Mouse (Mus musculus) hindbrain, embryonic 16.5 days (tissue): Measurements from ENCODE around the gene Mr1. TPM values are rescaled to one million over a fixed set of nuclear protein-coding genes. Genes with fewer than 3 reads are reported as not detected.
"Not testable (repeated sequence)": the region's sequence is repeated elsewhere in the genome, so short reads cannot be mapped to it uniquely, and the experiment has no call there.

Source experiments
- ATAC-seq: fragments of 200-750 bp; cut with Nextera tagmentation; 2 replicates; pipeline ENCODE4 v1.8.0; 2017; ENCODE audit warnings: moderate TSS enrichment, moderate library complexity
- H3K27ac ChIP-seq: fragments of 300-500 bp; sonication (generic); 2 replicates; pipeline ENCODE4 v1.5.1; 2014; ENCODE audit warnings: low read depth, mild to moderate bottlenecking, control low read depth, low read length, moderate library complexity
- H3K27me3 ChIP-seq: fragments of 300-500 bp; sonication (generic); replicated peaks from 2 replicates; pipeline ENCODE4 v1.6.1; 2014; ENCODE audit warnings: low read length; ENCODE audit not compliant: control insufficient read depth, insufficient read depth
- H3K36me3 ChIP-seq: fragments of 300-500 bp; sonication (generic); 2 replicates; pipeline ENCODE4 v1.6.1; 2014; ENCODE audit warnings: mild to moderate bottlenecking, low read length, moderate library complexity, mixed read lengths; ENCODE audit not compliant: control insufficient read depth, insufficient read depth
- H3K4me1 ChIP-seq: fragments of 300-500 bp; sonication (generic); 2 replicates; pipeline ENCODE4 v1.6.1; 2014; ENCODE audit warnings: low read depth, low read length; ENCODE audit not compliant: control insufficient read depth, insufficient read depth
- H3K4me2 ChIP-seq: fragments of 300-500 bp; sonication (generic); 2 replicates; pipeline ENCODE4 v1.6.1; 2014; ENCODE audit warnings: mild to moderate bottlenecking, low read length, control low read depth, moderate library complexity
- H3K4me3 ChIP-seq: fragments of 300-500 bp; sonication (generic); 2 replicates; pipeline ENCODE4 v1.5.1; 2014; ENCODE audit warnings: mild to moderate bottlenecking, low read length, control low read depth, moderate library complexity
- H3K9ac ChIP-seq: fragments of 300-500 bp; sonication (generic); 2 replicates; pipeline ENCODE4 v1.6.1; 2014; ENCODE audit warnings: low read depth, mild to moderate bottlenecking, control low read depth, low read length, moderate library complexity
- H3K9me3 ChIP-seq: fragments of 300-500 bp; sonication (generic); 2 replicates; pipeline ENCODE4 v1.6.1; 2014; ENCODE audit warnings: mild to moderate bottlenecking, low read length, moderate library complexity; ENCODE audit not compliant: control insufficient read depth
- WGBS: fragments of 180-500 bp; shearing (Covaris S2); extraction: QIAGEN DNeasy Blood & Tissue Kit; methylation state at CpG from one replicate; pipeline ENCODE4 v1.1.7; 2014; 5-methylcytosine and 5-hydroxymethylcytosine counted together
- polyA plus RNA-seq: library from polyadenylated mRNA; unstranded; fragments of >200 nt; fragmentation: Nextera tagmentation; extraction: Ambion mirVana; gene quantifications from 2 replicates; pipeline ENCODE4 v1.2.1, GENCODE M21; 2015

Mr1 gene
- 2.1 and 2.5 TPM in 2 replicates for polyA plus RNA-seq

GRCm38 (mm10) chr1:155146572-155146980 lies at the start of gene Mr1:
TSS of gene Mr1 (minus strand) at chr1:155146814.
- Histone ChIP-seq H3K4me1 (no peaks in the 10 kb centered on the region), H3K4me3 (peak within 1 kb of the TSS; percentile 21; the same call in 1 of the 2 replicates), H3K9ac (no peak within 1 kb of the TSS), H3K4me2 (peak within 1 kb of the TSS; percentile 25), H3K9me3 (no peaks in the 10 kb centered on the region), H3K36me3 (no peaks in the 10 kb centered on the region), H3K27me3 (no peaks in the 10 kb centered on the region), H3K27ac (no peak within 1 kb of the TSS)
- WGBS: 49% methylated on average over 8 of the region's 8 CpGs
- ATAC-seq: peak; percentile 85

GRCm38 (mm10) chr1:155192805-155193368 lies 46.3 kb upstream of the Mr1 start:
- 53% methylated on average over 15 of the region's 15 CpGs for WGBS

GRCm38 (mm10) chr1:155191671-155192070 lies 45.1 kb upstream of the Mr1 start:
- peak overlapping the region; percentile 65 for H3K27ac ChIP-seq
- peaks cover 4% of the 10 kb centered on the region; the same call in 1 of the 2 replicates for H3K4me1 ChIP-seq
- H3K9me3 ChIP-seq: no peaks in the 10 kb centered on the region
- H3K36me3 ChIP-seq: peaks cover 16% of the 10 kb centered on the region
- no peak overlapping the region for H3K9ac ChIP-seq
- no peak overlapping the region for H3K4me2 ChIP-seq
- ATAC-seq: no peak
- WGBS: 56% methylated on average over 2 of the region's 2 CpGs
- no peaks in the 10 kb centered on the region for H3K27me3 ChIP-seq
- no peak overlapping the region for H3K4me3 ChIP-seq

More at GRCm38 (mm10) chr1:155192805-155193368, 46.3 kb upstream of the Mr1 start:
- no peaks in the 10 kb centered on the region for H3K9me3 ChIP-seq
- no peak overlapping the region for H3K9ac ChIP-seq
- peak overlapping the region; percentile 41 for H3K27ac ChIP-seq
- H3K27me3 ChIP-seq: no peaks in the 10 kb centered on the region
- H3K36me3 ChIP-seq: peaks cover 18% of the 10 kb centered on the region
- H3K4me2 ChIP-seq: no peak overlapping the region
- no peak overlapping the region for H3K4me3 ChIP-seq
- H3K4me1 ChIP-seq: peaks cover 4% of the 10 kb centered on the region; the same call in 1 of the 2 replicates
- peak; percentile 70 for ATAC-seq

GRCm38 (mm10) chr1:155191219-155191618 lies 44.6 kb upstream of the Mr1 start:
- H3K9ac ChIP-seq: no peak overlapping the region
- no peak overlapping the region for H3K4me2 ChIP-seq
- H3K4me3 ChIP-seq: no peak overlapping the region
- peak overlapping the region; percentile 65 for H3K27ac ChIP-seq
- ATAC-seq: peak; percentile 32; the same call in 1 of the 2 replicates
- 66% methylated on average over 8 of the region's 8 CpGs for WGBS
- H3K4me1 ChIP-seq: peaks cover 4% of the 10 kb centered on the region; the same call in 1 of the 2 replicates
- peaks cover 16% of the 10 kb centered on the region for H3K36me3 ChIP-seq
- no peaks in the 10 kb centered on the region for H3K27me3 ChIP-seq
- no peaks in the 10 kb centered on the region for H3K9me3 ChIP-seq

- Histone ChIP-seq H3K27ac (no peak overlapping the region), H3K9ac (no peak overlapping the region), H3K4me2 (no peak overlapping the region), H3K4me3 (no peak overlapping the region), H3K27me3 (no peaks in the 10 kb centered on the region), H3K9me3 (no peaks in the 10 kb centered on the region), H3K4me1 (peaks cover 4% of the 10 kb centered on the region; the same call in 1 of the 2 replicates), H3K36me3 (peaks cover 13% of the 10 kb centered on the region)
- no peak for ATAC-seq
- WGBS: 88% methylated on average over 4 of the region's 4 CpGs
Observed at GRCm38 (mm10) chr1:155188656-155189055, 42.0 kb upstream of the Mr1 start.

GRCm38 (mm10) chr1:155184191-155184590 lies 37.6 kb upstream of the Mr1 start:
- H3K9ac ChIP-seq: no peak overlapping the region
- no peak overlapping the region for H3K27ac ChIP-seq
- no peaks in the 10 kb centered on the region for H3K27me3 ChIP-seq
- H3K9me3 ChIP-seq: no peaks in the 10 kb centered on the region
- no peak for ATAC-seq
- no peak overlapping the region for H3K4me3 ChIP-seq
- peaks cover 5% of the 10 kb centered on the region for H3K36me3 ChIP-seq
- no peaks in the 10 kb centered on the region for H3K4me1 ChIP-seq
- WGBS: 89% methylated on average over 3 of the region's 3 CpGs
- H3K4me2 ChIP-seq: no peak overlapping the region

- H3K4me2 ChIP-seq: no peak overlapping the region
- H3K9me3 ChIP-seq: no peaks in the 10 kb centered on the region
- no peak overlapping the region for H3K27ac ChIP-seq
- 71% methylated on average over 2 of the region's 2 CpGs for WGBS
- H3K4me3 ChIP-seq: no peak overlapping the region
- H3K9ac ChIP-seq: no peak overlapping the region
- no peak for ATAC-seq
- no peaks in the 10 kb centered on the region for H3K4me1 ChIP-seq
- H3K36me3 ChIP-seq: peaks cover 8% of the 10 kb centered on the region
- H3K27me3 ChIP-seq: no peaks in the 10 kb centered on the region
Observed at GRCm38 (mm10) chr1:155178192-155178924, 31.7 kb upstream of the Mr1 start.

- H3K4me1 ChIP-seq: no peaks in the 10 kb centered on the region
- H3K9ac ChIP-seq: no peak overlapping the region
- H3K4me3 ChIP-seq: no peak overlapping the region
- 92% methylated on average over 1 of the region's 1 CpGs for WGBS
- H3K9me3 ChIP-seq: no peaks in the 10 kb centered on the region
- no peak overlapping the region for H3K4me2 ChIP-seq
- H3K27me3 ChIP-seq: no peaks in the 10 kb centered on the region
- no peak overlapping the region for H3K27ac ChIP-seq
- ATAC-seq: no peak
- peaks cover 8% of the 10 kb centered on the region for H3K36me3 ChIP-seq
Observed at GRCm38 (mm10) chr1:155174424-155174823, 27.8 kb upstream of the Mr1 start.

- H3K27me3 ChIP-seq, H3K27ac ChIP-seq, H3K36me3 ChIP-seq, H3K9ac ChIP-seq, H3K9me3 ChIP-seq, H3K4me3 ChIP-seq, H3K4me1 ChIP-seq, ATAC-seq, H3K4me2 ChIP-seq: not testable (repeated sequence)
- 88% methylated on average over 1 of the region's 1 CpGs for WGBS
Observed at GRCm38 (mm10) chr1:155173644-155174016, 27.0 kb upstream of the Mr1 start.
